Comparison of ENCODE assay signal across 16 mouse cellular contexts in the genomic region with DNA sequence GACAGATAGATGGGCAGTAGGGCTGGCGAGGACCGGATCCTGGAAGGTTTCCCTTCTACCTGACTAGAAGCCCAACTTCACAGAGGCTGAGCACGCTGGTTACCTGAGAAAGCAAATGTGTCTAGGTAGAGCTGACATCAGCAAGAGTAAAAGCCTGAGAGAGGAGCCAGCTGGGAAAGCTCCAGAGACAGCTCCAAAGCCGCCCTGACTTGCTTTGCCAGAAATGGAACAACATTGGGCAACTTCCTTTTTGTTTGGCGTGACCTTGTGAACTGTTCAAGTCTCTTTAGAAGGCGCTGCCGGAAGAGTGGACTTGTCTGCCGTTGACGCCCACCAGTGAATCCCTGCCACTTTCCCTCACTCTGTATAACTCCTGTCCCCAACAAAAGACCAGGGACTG. TPM values are rescaled to one million over a fixed set of nuclear protein-coding genes. Genes with fewer than 3 reads are reported as not detected.
DNase-seq lines count a peak whose midpoint lies in the region; ATAC-seq and TF ChIP-seq lines count a peak whose summit lies in the region.
"Had no signal": no experiment of that assay in that cellular context is flagged by ENCODE, and none has a peak within 500 bp of the region (broad histone marks: within the 10 kb centered on the region; RNA-seq: fewer than 3 reads in every experiment).

No protein-coding gene starts in this region.

- no peak overlapping the region for H3K27ac ChIP-seq in kidney, adult 2 months (ENCODE audit: insufficient read depth, low read depth, low read length)
- no peak overlapping the region for H3K27ac ChIP-seq in kidney, embryonic 14.5 days (ENCODE audit: low read depth, low read length)
- H3K27ac ChIP-seq: embryonic facial prominence, embryonic 13.5 days; hindbrain, embryonic 14.5 days; kidney, postnatal 0 days had no signal

- no peak overlapping the region for H3K4me2 ChIP-seq in kidney, embryonic 14.5 days (replicated peaks; ENCODE audit: low read depth, low read length)
- H3K4me2 ChIP-seq: embryonic facial prominence, embryonic 13.5 days; hindbrain, embryonic 14.5 days had no signal

- H3K4me1 ChIP-seq in kidney, adult 2 months (ENCODE audit: control insufficient read depth, insufficient read depth, low read length), result peaks cover 6% of the 10 kb centered on the region; the same call in 1 of the 2 replicates
- no peaks in the 10 kb centered on the region for H3K4me1 ChIP-seq in kidney, embryonic 14.5 days (ENCODE audit: control insufficient read depth, insufficient read depth, low read length)
- H3K4me1 ChIP-seq: embryonic facial prominence, embryonic 13.5 days; megakaryocyte, embryonic 14.5 days had no signal

- H3K4me3 ChIP-seq in kidney, adult 2 months (ENCODE audit: insufficient read depth, low read depth, low read length), result no peak overlapping the region
- no peak overlapping the region for H3K4me3 ChIP-seq in kidney, embryonic 14.5 days (ENCODE audit: low read length)
- H3K4me3 ChIP-seq: embryonic facial prominence, embryonic 13.5 days; megakaryocyte, embryonic 14.5 days had no signal

- no peak for ATAC-seq in kidney, embryonic 14.5 days (ENCODE audit: low FRiP score, low TSS enrichment)
- ATAC-seq: activated CD4-positive, CD25-positive, alpha-beta regulatory T cell, adult 4 months; CD4-positive, CD25-positive, alpha-beta regulatory T cell, adult 4 months; forebrain, postnatal 0 days had no signal

- no peaks in the 10 kb centered on the region for H3K36me3 ChIP-seq in kidney, adult 2 months (ENCODE audit: control insufficient read depth, insufficient read depth, low read length)
- no peaks in the 10 kb centered on the region for H3K36me3 ChIP-seq in kidney, embryonic 14.5 days (ENCODE audit: control insufficient read depth, insufficient read depth, low read length)
- H3K36me3 ChIP-seq: embryonic facial prominence, embryonic 13.5 days had no signal

- peak; percentile 88 for DNase-seq in kidney, adult 2 months
- DNase-seq in fat pad, adult 2 months (ENCODE audit: extremely low read depth, low read depth, low spot score), result peak; percentile 91
- DNase-seq in kidney, postnatal 36 days, result peak; percentile 73 to 81
- peak; percentile 55 to 73 for DNase-seq in lung, postnatal 4 days
- DNase-seq in layer of hippocampus, postnatal 10 days (ENCODE audit: low spot score in 2 of 2), result no peak
- no peak for DNase-seq in right cerebral cortex, adult 18-20 months
- DNase-seq: cerebellum, postnatal 36 days; forebrain, postnatal 0 days; gastrocnemius, postnatal 25 days had no signal

- WGBS in kidney, adult 2 months, result 50% methylated on average over 9 of the region's 9 CpGs
- WGBS in kidney, embryonic 14.5 days, result 69% methylated on average over 9 of the region's 9 CpGs

- no peak for TF ChIP-seq CTCF in kidney, adult 2 months (conservative IDR thresholded peaks at IDR 0.05; ENCODE audit: insufficient read depth, insufficient read length, low read depth, low read length)

- no peaks in the 10 kb centered on the region for H3K9me3 ChIP-seq in kidney, embryonic 14.5 days (ENCODE audit: control insufficient read depth, low read length)
- H3K9me3 ChIP-seq: embryonic facial prominence, embryonic 13.5 days had no signal

- no peak for TF ChIP-seq POLR2A in kidney, adult 2 months (IDR thresholded peaks at IDR 0.05; ENCODE audit: low read depth, low read length)

- no peak overlapping the region for H3K9ac ChIP-seq in kidney, embryonic 14.5 days (ENCODE audit: low read depth, low read length)
- H3K9ac ChIP-seq: embryonic facial prominence, embryonic 13.5 days; forebrain, postnatal 0 days; hindbrain, embryonic 14.5 days had no signal

- H3K27me3 ChIP-seq in kidney, adult 2 months (replicated peaks; ENCODE audit: control insufficient read depth, insufficient read depth, low read length), result no peaks in the 10 kb centered on the region
- no peaks in the 10 kb centered on the region for H3K27me3 ChIP-seq in kidney, embryonic 14.5 days (ENCODE audit: control insufficient read depth, insufficient read depth, low read length)
- H3K27me3 ChIP-seq: embryonic facial prominence, embryonic 13.5 days had no signal

RNA-seq across cellular contexts. Expression of a gene that starts 39.4 kb away (rescaled TPM):
- polyA plus RNA-seq in kidney, adult 2 months (2012; rRNA removed), result 33.7 and 39.8 TPM in 2 replicates
- 0.27 and 0.83 TPM in 2 replicates for polyA plus RNA-seq in kidney, embryonic 14.5 days (2014; fragmentation: Nextera tagmentation; extraction: Ambion mirVana)
- under 1 TPM; 0.47 to 0.66 TPM for total RNA-seq in layer of hippocampus, postnatal 10 days (2021)
- polyA plus RNA-seq: activated CD4-positive, CD25-positive, alpha-beta regulatory T cell, adult 4 months; CD4-positive, CD25-positive, alpha-beta regulatory T cell, adult 4 months had no signal

Comparison
In these comparisons a context has a peak if more than half of its experiments do, and no peak if none do; other contexts are left out.
1. RNA of a gene that starts 39.4 kb away (polyA plus RNA-seq): 33.7 to 39.8 TPM in kidney, adult 2 months; 0.27 to 0.83 TPM in kidney, embryonic 14.5 days; every median in the first group is over 10 times any median in the second.
2. DNase-seq: peak in kidney, adult 2 months (single experiment), fat pad, adult 2 months (single experiment), kidney, postnatal 36 days (2 of 2) and lung, postnatal 4 days (2 of 2); none in layer of hippocampus, postnatal 10 days (0 of 2) and right cerebral cortex, adult 18-20 months (single experiment).